Mouse (Mus musculus) liver, embryonic 14.5 days (tissue): Measurements from ENCODE around the gene Top3a. TPM values are rescaled to one million over a fixed set of nuclear protein-coding genes. Genes with fewer than 3 reads are reported as not detected.

Experiments
- ATAC-seq: fragments of 200-750 bp; cut with Nextera tagmentation; 2 replicates; pipeline ENCODE4 v1.8.0; 2017; ENCODE audit warnings: moderate number of reproducible peaks, mild to moderate bottlenecking, moderate library complexity; ENCODE audit not compliant: insufficient read depth
- DNase-seq, 3 experiments: peaks; one replicate each; pipeline ENCODE4 v3.0.0-alpha.2; 2012 to 2013; ENCODE audit warnings: low read depth in 3 of 3, low spot score in 3 of 3
- H3K27ac ChIP-seq: fragments of 300-500 bp; sonication (generic); 2 replicates; pipeline ENCODE4 v1.5.1; 2014; ENCODE audit warnings: moderate library complexity, mild to moderate bottlenecking, control low read depth, inconsistent platforms
- H3K27me3 ChIP-seq: fragments of 300-500 bp; sonication (generic); 2 replicates; pipeline ENCODE4 v1.6.1; 2014; ENCODE audit warnings: mild to moderate bottlenecking, low read length, moderate library complexity; ENCODE audit not compliant: control insufficient read depth, insufficient read depth
- H3K36me3 ChIP-seq: fragments of 300-500 bp; sonication (generic); replicated peaks from 2 replicates; pipeline ENCODE4 v1.6.1; 2014; ENCODE audit warnings: low read depth; ENCODE audit not compliant: control insufficient read depth, insufficient read depth
- H3K4me1 ChIP-seq, 2 experiments: fragments of 200-500 bp in 1 of 2; fragments of 300-500 bp in 1 of 2; sonication (generic) in 1 of 2; replicated peaks; 2 replicates each; pipeline ENCODE4 v1.6.1; 2012 to 2014; ENCODE audit warnings: antibody characterized with exemption in 1 of 2, inconsistent platforms in 1 of 2, low read length in 1 of 2; ENCODE audit not compliant: control insufficient read depth in 2 of 2, insufficient read depth in 2 of 2
- H3K4me2 ChIP-seq: fragments of 300-500 bp; sonication (generic); 2 replicates; pipeline ENCODE4 v1.6.1; 2014; ENCODE audit warnings: low read depth, mild to moderate bottlenecking, control low read depth, moderate library complexity
- H3K4me3 ChIP-seq, 2 experiments: fragments of 200-500 bp in 1 of 2; fragments of 300-500 bp in 1 of 2; sonication (generic) in 1 of 2; 2 replicates each; pipeline ENCODE4 v1.5.1; 2012 to 2014; ENCODE audit warnings: low read depth in 2 of 2, low read length in 2 of 2, mild to moderate bottlenecking in 2 of 2, control low read depth in 1 of 2, inconsistent platforms in 1 of 2, moderate library complexity in 1 of 2; ENCODE audit not compliant: insufficient read depth in 1 of 2
- H3K9ac ChIP-seq: fragments of 300-500 bp; sonication (generic); replicated peaks from 2 replicates; pipeline ENCODE4 v1.6.1; 2014; ENCODE audit warnings: mild to moderate bottlenecking, control low read depth, moderate library complexity
- H3K9me3 ChIP-seq: fragments of 300-500 bp; sonication (generic); 2 replicates; pipeline ENCODE4 v1.6.1; 2016; ENCODE audit warnings: low read length, mixed read lengths; ENCODE audit not compliant: control insufficient read depth
- CTCF ChIP-seq: IDR thresholded peaks from 2 replicates; pipeline ENCODE4 v1.5.1; 2016; ENCODE audit warnings: antibody characterized with exemption, low read depth, control low read depth
- EP300 ChIP-seq: IDR thresholded peaks from 2 replicates; pipeline ENCODE4 v1.6.1; 2016; ENCODE audit warnings: antibody characterized with exemption, low read depth
- whole genome bisulfite sequencing: fragments of 180-500 bp; shearing (Covaris S2); extraction: QIAGEN DNeasy Blood & Tissue Kit; methylation state at CpG from one replicate; pipeline ENCODE4 v1.1.7; 2014; ENCODE audit not compliant: insufficient replicate concordance; 5-methylcytosine and 5-hydroxymethylcytosine counted together
- polyA plus RNA-seq, 2 experiments: library from polyadenylated mRNA; depleted of rRNA in 1 of 2; stranded (reverse) in 1 of 2; unstranded in 1 of 2; fragments of >200 nt; fragmentation: Nextera tagmentation in 1 of 2; extraction: Ambion mirVana in 1 of 2; gene quantifications; 2 replicates each; pipeline versions ENCODE4 v1.2.1 to v1.2.3; 2012 to 2014

Gene Top3a
- polyA plus RNA-seq, 2 experiments = 4.4 to 5.0 TPM

- H3K4me1 ChIP-seq = peaks cover 18 to 27% of the 10 kb centered on the region in 2 experiments
- DNase-seq (no peak), ATAC-seq (no peak)
- no peaks in the 10 kb centered on the region for H3K27me3 ChIP-seq
- WGBS = 64% methylated on average over 3 of the region's 3 CpGs
- TF ChIP-seq CTCF = no peak
- no peak for TF ChIP-seq EP300
- no peaks in the 10 kb centered on the region for H3K36me3 ChIP-seq
- no peak overlapping the region for H3K4me3 ChIP-seq
- no peak overlapping the region for H3K27ac ChIP-seq
- no peak overlapping the region for H3K9ac ChIP-seq
- H3K4me2 ChIP-seq = no peak overlapping the region; the same call in 1 of the 2 replicates
- H3K9me3 ChIP-seq = no peaks in the 10 kb centered on the region
Measured at GRCm38 (mm10) chr11:60774158-60774689, 2.9 kb downstream of the Top3a start.

GRCm38 (mm10) chr11:60772161-60772560 lies 5.0 kb downstream of the Top3a start:
- Histone ChIP-seq H3K27ac (no peak overlapping the region), H3K4me1 (peaks cover 17 to 18% of the 10 kb centered on the region in 2 experiments), H3K36me3 (no peaks in the 10 kb centered on the region), H3K4me2 (no peak overlapping the region), H3K4me3 (no peak overlapping the region), H3K9me3 (no peaks in the 10 kb centered on the region), H3K9ac (no peak overlapping the region), H3K27me3 (no peaks in the 10 kb centered on the region)
- DNase-seq (no peak), ATAC-seq (no peak)
- no peak for TF ChIP-seq EP300
- 73% methylated on average over 4 of the region's 4 CpGs for WGBS

- Histone ChIP-seq H3K4me1 (peaks cover 13 to 14% of the 10 kb centered on the region in 2 experiments), H3K27me3 (no peaks in the 10 kb centered on the region), H3K4me3 (no peak overlapping the region), H3K9ac (no peak overlapping the region), H3K36me3 (no peaks in the 10 kb centered on the region), H3K27ac (no peak overlapping the region), H3K4me2 (no peak overlapping the region), H3K9me3 (no peaks in the 10 kb centered on the region)
- WGBS = 65% methylated on average over 3 of the region's 3 CpGs
- no peak for TF ChIP-seq EP300
- no peak for DNase-seq
- no peak for ATAC-seq
Measured at GRCm38 (mm10) chr11:60770776-60771175, 6.4 kb downstream of the Top3a start.

GRCm38 (mm10) chr11:60769322-60769721 lies 7.8 kb downstream of the Top3a start:
- DNase-seq = no peak
- H3K9me3 ChIP-seq = no peaks in the 10 kb centered on the region

GRCm38 (mm10) chr11:60766969-60767368 lies 10.2 kb downstream of the Top3a start:
- TF ChIP-seq EP300 (no peak), CTCF (peak; percentile 12; the same call in 1 of the 2 replicates)
- H3K27ac ChIP-seq = no peak overlapping the region
- H3K9ac ChIP-seq = no peak overlapping the region
- H3K27me3 ChIP-seq = no peaks in the 10 kb centered on the region
- no peak overlapping the region for H3K4me3 ChIP-seq
- H3K36me3 ChIP-seq = no peaks in the 10 kb centered on the region
- no peak overlapping the region for H3K4me2 ChIP-seq
- no peaks in the 10 kb centered on the region for H3K9me3 ChIP-seq
- H3K4me1 ChIP-seq = no peaks in the 10 kb centered on the region
- WGBS = 28% methylated on average over 4 of the region's 4 CpGs
- no peak for ATAC-seq
- DNase-seq = no peak

More at GRCm38 (mm10) chr11:60769322-60769721, 7.8 kb downstream of the Top3a start:
- no peak overlapping the region for H3K4me3 ChIP-seq
- ATAC-seq = no peak
- H3K27me3 ChIP-seq = no peaks in the 10 kb centered on the region
- H3K36me3 ChIP-seq = no peaks in the 10 kb centered on the region
- no peak overlapping the region for H3K4me2 ChIP-seq
- no peak overlapping the region for H3K9ac ChIP-seq
- H3K27ac ChIP-seq = no peak overlapping the region
- no peak for TF ChIP-seq EP300
- no peak for TF ChIP-seq CTCF
- H3K4me1 ChIP-seq = peaks cover under 1 to 1% of the 10 kb centered on the region in 2 experiments; a peak in 2 of 4 replicates
- 48% methylated on average over 2 of the region's 2 CpGs for WGBS
